Mouse (Mus musculus) cerebellum, adult 2 months (tissue): ENCODE data around the gene Cradd. TPM values are rescaled to one million over a fixed set of nuclear protein-coding genes. Genes with fewer than 3 reads are reported as not detected.

Source experiments
- DNase-seq, 2 experiments: peaks; one replicate each; pipeline ENCODE4 v3.0.0; 2021
- H3K27ac ChIP-seq: fragments of 200-500 bp; 2 replicates; pipeline ENCODE4 v1.5.1; 2012; ENCODE audit warnings: low read length, control low read depth, inconsistent platforms; ENCODE audit not compliant: insufficient read depth
- H3K27me3 ChIP-seq: fragments of 200-500 bp; 2 replicates; pipeline ENCODE4 v1.6.1; 2012; ENCODE audit warnings: inconsistent platforms, mild to moderate bottlenecking, low read length, moderate library complexity; ENCODE audit not compliant: control insufficient read depth, insufficient read depth
- H3K4me1 ChIP-seq: fragments of 200-500 bp; 2 replicates; pipeline ENCODE4 v1.6.1; 2011; ENCODE audit warnings: low read length; ENCODE audit not compliant: control insufficient read depth, insufficient read depth
- H3K4me3 ChIP-seq: fragments of 200-500 bp; replicated peaks from 2 replicates; pipeline ENCODE3; 2011; ENCODE audit warnings: mild to moderate bottlenecking, low read depth, low read length, control low read depth; ENCODE audit not compliant: insufficient read depth
- CTCF ChIP-seq: fragments of 200-500 bp; IDR thresholded peaks from 2 replicates; pipeline ENCODE4 v1.5.1; 2011; ENCODE audit warnings: low read depth, mild to moderate bottlenecking, control low read depth, low read length, moderate library complexity, borderline replicate concordance; ENCODE audit not compliant: insufficient read depth
- POLR2A ChIP-seq: fragments of 200-500 bp; IDR thresholded peaks from 2 replicates; pipeline ENCODE4 v1.6.1; 2011; ENCODE audit warnings: low read length, control low read depth, borderline replicate concordance; ENCODE audit not compliant: insufficient read depth
- WGBS: fragments of 180-500 bp; shearing (Covaris S2); methylation state at CpG from one replicate; pipeline ENCODE4 v1.1.7; 2018; 5-methylcytosine and 5-hydroxymethylcytosine counted together
- polyA plus RNA-seq: library from polyadenylated mRNA; depleted of rRNA; stranded (reverse); fragments of >200 nt; gene quantifications from 2 replicates; pipeline ENCODE4 v1.2.3, GENCODE M21; 2012

Gene Cradd
- polyA plus RNA-seq, 1 experiment = 11.7 TPM

DNA sequence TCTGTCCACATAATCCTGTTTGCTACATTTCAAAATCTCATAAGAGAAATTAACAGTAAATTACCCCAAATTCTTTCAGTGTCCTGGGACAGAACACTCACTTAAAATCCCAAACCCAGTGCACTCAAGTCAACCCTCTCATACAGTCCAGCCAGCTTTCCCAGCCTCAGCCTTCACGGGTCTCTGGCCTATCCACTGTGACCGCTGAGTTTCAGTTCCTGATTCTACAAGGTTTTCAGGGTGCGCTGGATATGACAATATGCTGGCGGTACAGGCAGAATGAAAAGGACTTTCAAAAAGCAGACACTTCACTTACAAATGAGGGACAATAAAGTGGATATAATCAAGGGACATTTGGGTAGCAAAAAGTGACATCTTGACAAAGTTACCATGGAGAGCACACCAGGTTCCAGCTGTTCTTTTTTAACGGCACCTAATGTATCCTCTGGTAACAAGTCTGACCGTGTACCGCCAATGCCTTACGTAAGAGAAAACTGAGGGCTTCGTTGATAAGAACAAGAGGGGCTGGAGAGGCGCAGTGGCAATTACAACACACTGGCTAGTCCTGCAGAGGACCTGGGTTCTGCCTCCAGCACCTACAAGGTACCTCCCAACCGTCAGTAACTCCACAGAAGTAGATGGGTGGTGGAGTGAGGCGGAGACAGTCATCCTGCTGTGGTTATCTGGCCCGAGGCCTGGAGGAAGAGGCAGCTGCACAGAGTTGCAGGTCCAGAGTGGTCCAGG lies 32.6 kb downstream of the Cradd start:
- H3K4me3 ChIP-seq = no peak overlapping the region
- DNase-seq = no peak
- peaks cover 1% of the 10 kb centered on the region; the same call in 1 of the 2 replicates for H3K4me1 ChIP-seq
- TF ChIP-seq CTCF (no peak), POLR2A (no peak)
- H3K27me3 ChIP-seq = no peaks in the 10 kb centered on the region
- WGBS = 80% methylated on average over 13 of the region's 13 CpGs
- H3K27ac ChIP-seq = no peak overlapping the region

DNA sequence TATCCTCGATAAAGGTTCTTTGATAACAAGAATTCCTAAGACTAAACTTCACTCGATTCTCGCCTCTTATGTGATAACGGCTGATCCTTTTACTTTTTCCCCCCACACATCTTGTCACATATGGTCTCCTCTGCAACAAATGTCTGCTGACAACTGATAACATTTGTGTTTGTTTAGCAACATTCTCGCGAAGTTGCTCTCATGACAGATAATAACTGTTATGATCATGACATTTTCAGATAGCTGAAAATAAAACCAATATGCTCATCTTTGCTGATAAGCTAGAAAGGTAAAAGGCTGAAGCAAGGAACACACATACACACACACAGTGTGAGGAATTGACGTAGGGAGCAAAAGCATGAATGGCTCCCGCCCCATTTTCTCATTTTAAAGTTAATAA lies 34.1 kb downstream of the Cradd start:
- 94% methylated on average over 8 of the region's 8 CpGs for WGBS
- TF ChIP-seq POLR2A (no peak), CTCF (no peak)
- DNase-seq = no peak
- no peaks in the 10 kb centered on the region; the same call in 1 of the 2 replicates for H3K4me1 ChIP-seq
- H3K4me3 ChIP-seq = no peak overlapping the region
- H3K27ac ChIP-seq = no peak overlapping the region
- H3K27me3 ChIP-seq = no peaks in the 10 kb centered on the region

DNA sequence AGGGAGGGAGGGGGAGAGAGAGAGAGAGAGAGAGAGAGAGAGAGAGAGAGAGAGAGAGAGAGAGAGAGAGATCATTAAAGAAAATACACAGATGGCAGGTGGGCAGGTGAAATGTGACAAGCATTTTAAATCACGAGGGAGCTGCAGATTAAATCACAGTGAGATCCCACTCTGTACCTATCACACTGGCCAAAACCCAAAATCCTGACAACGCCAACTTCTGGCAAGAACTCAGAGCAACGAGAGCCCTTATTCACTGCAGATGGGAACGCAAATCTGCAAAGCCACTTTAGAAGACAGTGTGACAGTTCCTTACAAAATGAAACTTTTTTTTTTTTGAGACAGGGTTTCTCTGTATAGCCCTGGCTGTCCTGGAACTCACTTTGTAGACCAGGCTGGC lies 35.7 kb downstream of the Cradd start:
- Histone ChIP-seq H3K27ac (no peak overlapping the region), H3K27me3 (no peaks in the 10 kb centered on the region), H3K4me1 (no peaks in the 10 kb centered on the region; the same call in 1 of the 2 replicates), H3K4me3 (no peak overlapping the region)
- 27% methylated on average over 4 of the region's 4 CpGs for WGBS
- TF ChIP-seq POLR2A = no peak
- no peak for TF ChIP-seq CTCF
- no peak for DNase-seq

DNA sequence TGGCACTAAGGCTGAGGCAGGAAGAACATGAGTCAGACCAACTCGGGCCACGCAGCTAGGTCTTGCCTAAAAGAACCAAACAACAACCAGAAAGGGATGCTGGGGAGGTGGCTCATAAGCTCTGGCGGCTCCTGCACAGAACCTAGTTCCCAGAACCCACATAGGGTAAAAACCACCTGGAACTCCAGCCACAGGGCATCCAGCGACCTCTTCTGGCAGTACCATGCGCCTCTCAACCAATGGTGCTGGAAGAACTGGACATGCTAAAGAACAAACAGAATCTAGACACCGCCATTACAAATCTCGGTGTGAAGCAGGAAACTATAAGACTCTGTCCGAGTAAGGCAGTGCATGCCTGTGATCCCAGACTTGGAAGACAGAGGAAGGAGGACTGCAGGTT lies 36.6 kb downstream of the Cradd start:
- Histone ChIP-seq H3K4me3 (no peak overlapping the region), H3K4me1 (no peaks in the 10 kb centered on the region; the same call in 1 of the 2 replicates), H3K27ac (no peak overlapping the region), H3K27me3 (no peaks in the 10 kb centered on the region)
- WGBS = 91% methylated on average over 8 of the region's 8 CpGs
- TF ChIP-seq POLR2A = no peak
- no peak for TF ChIP-seq CTCF
- DNase-seq = no peak

DNA sequence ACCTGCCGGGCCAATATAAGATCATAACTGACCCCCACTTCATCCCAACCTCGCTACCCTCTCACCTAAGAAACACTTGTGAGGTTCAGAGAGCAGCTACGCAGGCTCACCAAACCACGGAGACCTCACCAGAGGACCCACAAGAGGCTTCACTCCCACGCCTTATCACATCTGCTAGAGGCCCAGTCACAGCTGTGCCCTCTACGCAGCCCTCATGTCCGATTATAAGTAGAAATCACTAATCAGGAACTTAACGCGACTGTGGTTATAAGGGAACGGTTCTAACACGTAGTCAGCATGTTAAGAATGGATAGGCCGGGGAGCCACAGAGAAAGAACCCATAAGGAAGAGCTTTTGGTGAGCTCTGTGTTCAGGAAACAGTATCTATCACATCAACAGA lies 40.5 kb downstream of the Cradd start:
- no peak for DNase-seq
- H3K27me3 ChIP-seq = no peaks in the 10 kb centered on the region
- TF ChIP-seq POLR2A = no peak
- no peak for TF ChIP-seq CTCF
- no peak overlapping the region for H3K27ac ChIP-seq
- H3K4me3 ChIP-seq = no peak overlapping the region
- 95% methylated on average over 12 of the region's 12 CpGs for whole genome bisulfite sequencing
- peaks cover 8% of the 10 kb centered on the region for H3K4me1 ChIP-seq

DNA sequence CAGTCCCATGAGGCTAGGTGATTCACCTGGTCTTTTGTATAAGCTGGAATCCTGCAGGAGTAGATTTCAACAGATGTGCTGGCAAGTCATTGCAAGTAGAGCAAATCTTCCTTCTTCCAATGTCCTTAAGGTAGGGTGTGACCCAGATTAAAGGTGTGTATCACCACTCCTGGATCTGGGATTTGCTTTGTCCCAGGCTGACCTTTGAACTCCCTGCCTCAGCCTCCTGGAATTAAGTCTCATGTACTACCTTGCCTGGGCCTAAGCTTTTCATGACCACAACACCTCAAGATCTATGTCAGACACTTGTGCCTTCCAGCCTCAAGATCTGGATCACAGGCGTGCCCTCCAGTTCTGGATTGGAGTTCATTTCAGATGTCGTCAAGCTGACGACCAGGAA lies 41.9 kb downstream of the Cradd start:
- H3K27ac ChIP-seq = no peak overlapping the region
- peaks cover 12% of the 10 kb centered on the region for H3K4me1 ChIP-seq
- WGBS = 97% methylated on average over 3 of the region's 3 CpGs
- H3K27me3 ChIP-seq = no peaks in the 10 kb centered on the region
- no peak for DNase-seq
- H3K4me3 ChIP-seq = no peak overlapping the region
- TF ChIP-seq POLR2A = no peak
- TF ChIP-seq CTCF = no peak

DNA sequence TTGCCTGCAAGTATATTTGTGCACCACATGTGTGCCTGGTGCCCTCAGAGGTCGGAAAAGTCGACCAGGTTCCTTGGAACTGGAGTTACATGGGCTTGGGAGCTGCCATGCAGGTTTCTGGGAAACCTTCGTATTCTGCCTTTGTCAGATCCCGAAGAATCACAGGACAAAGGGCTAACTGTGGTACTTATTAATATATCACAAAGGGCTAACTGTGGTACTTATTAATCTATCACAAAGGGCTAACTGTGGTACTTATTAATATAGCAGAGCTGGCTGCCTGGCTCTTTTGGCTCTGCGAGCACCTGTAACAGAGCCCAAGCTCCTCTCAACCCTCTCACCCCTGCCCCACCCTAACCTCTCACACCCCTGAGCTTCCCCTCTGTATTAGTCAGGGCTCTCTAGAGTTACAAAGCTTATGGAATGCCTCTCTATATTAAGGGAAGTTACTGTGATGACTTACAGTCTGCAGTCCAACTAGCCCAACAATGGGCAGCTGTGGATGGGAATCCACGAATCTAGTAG lies 42.4 kb downstream of the Cradd start:
- TF ChIP-seq POLR2A = no peak
- TF ChIP-seq CTCF = no peak
- 91% methylated on average over 6 of the region's 6 CpGs for WGBS
- H3K4me1 ChIP-seq = peaks cover 12% of the 10 kb centered on the region
- H3K27me3 ChIP-seq = no peaks in the 10 kb centered on the region
- no peak overlapping the region for H3K4me3 ChIP-seq
- no peak overlapping the region for H3K27ac ChIP-seq
- DNase-seq = no peak

DNA sequence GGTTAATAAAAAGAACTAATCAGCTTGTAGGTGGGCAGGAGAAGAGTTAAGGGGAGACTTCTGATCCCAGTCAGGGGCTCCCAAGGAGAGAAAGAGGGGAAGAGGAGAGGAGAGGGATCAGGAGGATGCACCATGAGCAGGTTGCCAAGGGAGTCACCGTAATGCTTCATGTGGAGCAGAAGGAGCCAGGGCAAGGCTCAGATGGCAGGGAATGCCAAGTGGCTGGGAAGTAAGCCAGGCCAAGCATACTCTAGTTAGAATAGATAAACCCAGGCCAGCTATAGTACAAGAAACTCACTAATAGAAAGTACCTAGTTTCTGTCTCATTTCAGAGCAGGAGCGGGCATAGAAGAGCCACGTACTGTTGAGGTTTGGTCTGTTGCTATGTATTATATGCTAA lies 43.6 kb downstream of the Cradd start:
- Histone ChIP-seq H3K4me1 (peaks cover 12% of the 10 kb centered on the region), H3K4me3 (no peak overlapping the region), H3K27me3 (no peaks in the 10 kb centered on the region), H3K27ac (no peak overlapping the region)
- TF ChIP-seq CTCF (no peak), POLR2A (no peak)
- WGBS = 23% methylated on average over 3 of the region's 3 CpGs
- DNase-seq = peak; percentile 81 to 84
